Mouse (Mus musculus) CD4-positive, CD25-positive, alpha-beta regulatory T cell, adult 2 months (primary cell): ENCODE results near the gene Numa1.
A peak's percentile ranks its signal among the peaks of the same experiment; 100 is the strongest.
"Not testable (repeated sequence)": the region's sequence is repeated elsewhere in the genome, so short reads cannot be mapped to it uniquely, and the experiment has no call there.

Experiments
- DNase-seq: peaks from one replicate; pipeline ENCODE4 v3.0.0-alpha.2; 2012; ENCODE audit warnings: low read depth, low spot score

Numa1 gene

GRCm38 (mm10) chr7:101982735-101983134, 48.8 kb downstream of the Numa1 start:
- no peak for DNase-seq

GRCm38 (mm10) chr7:101985081-101985480, 51.2 kb downstream of the Numa1 start:
- DNase-seq, result no peak

GRCm38 (mm10) chr7:101994241-101994640, 60.3 kb downstream of the Numa1 start:
- DNase-seq, result no peak

- peak; percentile 84 for DNase-seq
These were observed 64.5 kb downstream of the Numa1 start for GRCm38 (mm10) chr7:101998194-101998927.

GRCm38 (mm10) chr7:101999461-102000151, 65.7 kb downstream of the Numa1 start:
- no peak for DNase-seq

GRCm38 (mm10) chr7:102000296-102000695, 66.4 kb downstream of the Numa1 start:
- no peak for DNase-seq

- no peak for DNase-seq
These were observed 67.2 kb downstream of the Numa1 start for GRCm38 (mm10) chr7:102000921-102001630.

- DNase-seq, result no peak
These were observed 72.6 kb downstream of the Numa1 start for GRCm38 (mm10) chr7:102006520-102006919.

GRCm38 (mm10) chr7:102011855-102012254, 77.9 kb downstream of the Numa1 start:
- DNase-seq, result no peak

- no peak for DNase-seq
These were observed 79.5 kb downstream of the Numa1 start for GRCm38 (mm10) chr7:102013416-102013815.

GRCm38 (mm10) chr7:102014995-102015394, 81.1 kb downstream of the Numa1 start:
- DNase-seq, result no peak

GRCm38 (mm10) chr7:102016936-102017335, 83.0 kb downstream of the Numa1 start:
- no peak for DNase-seq

GRCm38 (mm10) chr7:102017452-102017851, 83.5 kb downstream of the Numa1 start:
- DNase-seq, result peak; percentile 33

GRCm38 (mm10) chr7:102018034-102018433, 84.1 kb downstream of the Numa1 start:
- no peak for DNase-seq

- no peak for DNase-seq
These were observed 84.7 kb downstream of the Numa1 start, which contains the start of gene Il18bp for GRCm38 (mm10) chr7:102018590-102018989. Gene Il18bp (minus strand): TSS chr7:102018690.

GRCm38 (mm10) chr7:102019362-102019761, 85.5 kb downstream of the Numa1 start:
- DNase-seq, result no peak

GRCm38 (mm10) chr7:102020934-102021333, 87.0 kb downstream of the Numa1 start:
- DNase-seq, result not testable (repeated sequence)

- DNase-seq, result no peak
These were observed 89.9 kb downstream of the Numa1 start for GRCm38 (mm10) chr7:102023821-102024220.

GRCm38 (mm10) chr7:102025187-102026119, 91.5 kb downstream of the Numa1 start:
- DNase-seq, result no peak

GRCm38 (mm10) chr7:102034904-102035303, 101.0 kb downstream of the Numa1 start:
- peak; percentile 39 for DNase-seq

GRCm38 (mm10) chr7:102035534-102035933, 101.6 kb downstream of the Numa1 start:
- no peak for DNase-seq
